Mouse (Mus musculus) heart, postnatal 25 days (tissue): Measurements from ENCODE around the gene Xrcc5. TPM values are rescaled to one million over a fixed set of nuclear protein-coding genes. Genes with fewer than 3 reads are reported as not detected.
A peak's percentile ranks its signal among the peaks of the same experiment; 100 is the strongest.

ENCODE experiments used
- DNase-seq: peaks from one replicate; pipeline ENCODE4 v3.0.0; 2022; ENCODE audit warnings: low spot score
- intact Hi-C: fragments of 180-260 bp; cut with DNase I; formaldehyde crosslinking; loops from one replicate; pipeline ENCODE4 v1.15.1; 2025
- total RNA-seq, 2 experiments: library from RNA; stranded (reverse); gene quantifications; 2 replicates each; pipeline ENCODE4 v1.2.3; 2021

Gene Xrcc5
- 10 to 100 TPM; 13.1 to 14.4 TPM for total RNA-seq

- intact Hi-C loops = loop anchor here (5.0 kb wide), 1 partner anchor 70 kb away; no protein-coding TSS in a partner anchor
- DNase-seq = peak; percentile 73
These were observed at the start of gene Xrcc5 for GRCm38 (mm10) chr1:72307317-72307798. Gene Xrcc5, plus strand, starts transcription at chr1:72307421.

- DNase-seq = no peak
- intact Hi-C loops = no loop called here
These were observed 44.1 kb upstream of the Xrcc5 start for GRCm38 (mm10) chr1:72263099-72263498.

GRCm38 (mm10) chr1:72278085-72278484 is 29.1 kb upstream of the Xrcc5 start:
- intact Hi-C loops = no loop called here

GRCm38 (mm10) chr1:72282604-72283003 is 24.6 kb upstream of the Xrcc5 start:
- intact Hi-C loops = no loop called here
- no peak for DNase-seq

More at GRCm38 (mm10) chr1:72278085-72278484, 29.1 kb upstream of the Xrcc5 start:
- DNase-seq = no peak

- DNase-seq = peak; percentile 82
- intact Hi-C loops = no loop called here
These were observed 23.2 kb upstream of the Xrcc5 start, which contains the start of the genes Pecr and Tmem169 for GRCm38 (mm10) chr1:72283992-72284485. Gene Pecr, minus strand, starts transcription at chr1:72284314. Gene Tmem169, plus strand, starts transcription at chr1:72284369.

GRCm38 (mm10) chr1:72284539-72284938 is 22.7 kb upstream of the Xrcc5 start:
- DNase-seq = no peak
- intact Hi-C loops = no loop called here

- intact Hi-C loops = no loop called here
- DNase-seq = no peak
These were observed 20.3 kb upstream of the Xrcc5 start for GRCm38 (mm10) chr1:72286904-72287303.

- DNase-seq = no peak
- intact Hi-C loops = no loop called here
These were observed 19.3 kb upstream of the Xrcc5 start for GRCm38 (mm10) chr1:72287893-72288292.

GRCm38 (mm10) chr1:72288527-72289150 is 18.6 kb upstream of the Xrcc5 start:
- intact Hi-C loops = no loop called here
- no peak for DNase-seq

GRCm38 (mm10) chr1:72290896-72291295 is 16.3 kb upstream of the Xrcc5 start:
- intact Hi-C loops = no loop called here
- no peak for DNase-seq

GRCm38 (mm10) chr1:72291421-72291820 is 15.8 kb upstream of the Xrcc5 start:
- DNase-seq = no peak
- intact Hi-C loops = no loop called here

GRCm38 (mm10) chr1:72291925-72292324 is 15.3 kb upstream of the Xrcc5 start:
- intact Hi-C loops = no loop called here
- DNase-seq = no peak

GRCm38 (mm10) chr1:72293869-72294663 is 13.2 kb upstream of the Xrcc5 start:
- intact Hi-C loops = no loop called here
- no peak for DNase-seq

- intact Hi-C loops = no loop called here
- DNase-seq = no peak
These were observed 11.5 kb upstream of the Xrcc5 start for GRCm38 (mm10) chr1:72295746-72296145.

GRCm38 (mm10) chr1:72301845-72302244 is 5.4 kb upstream of the Xrcc5 start:
- DNase-seq = no peak
- intact Hi-C loops = no loop called here

GRCm38 (mm10) chr1:72306241-72306640 is 980 bp upstream of the Xrcc5 start:
- intact Hi-C loops = loop anchor here (5.0 kb wide), 1 partner anchor 69 kb away; no protein-coding TSS in a partner anchor
- DNase-seq = no peak

- intact Hi-C loops = loop anchor here (5.0 kb wide), 1 partner anchor 69 kb away; no protein-coding TSS in a partner anchor
- DNase-seq = no peak
These were observed 491 bp upstream of the Xrcc5 start for GRCm38 (mm10) chr1:72306679-72307181.

- DNase-seq = no peak
- intact Hi-C loops = loop anchor here (5.0 kb wide), 1 partner anchor 72 kb away; no protein-coding TSS in a partner anchor
These were observed 1.7 kb downstream of the Xrcc5 start for GRCm38 (mm10) chr1:72308919-72309318.

GRCm38 (mm10) chr1:72309744-72310424 is 2.7 kb downstream of the Xrcc5 start:
- DNase-seq = no peak

More at GRCm38 (mm10) chr1:72309744-72310424, 2.7 kb downstream of the Xrcc5 start:
- intact Hi-C loops = loop anchor here (5.0 to 10.0 kb wide), 4 partner anchors 73 to 547 kb away; partner anchors contain the start of gene Rpl37a
